Mouse (Mus musculus): Measurements from ENCODE around the gene Kdm4c.
"Not testable (repeated sequence)": the region's sequence is repeated elsewhere in the genome, so short reads cannot be mapped to it uniquely, and the experiment has no call there.

- TF ChIP-seq EP300, CTCF (IDR thresholded peaks at IDR 0.05; ENCODE audit: low read depth): not testable (repeated sequence)
Observed at GRCm38 (mm10) chr4:74401617-74402313, 159.5 kb downstream of the Kdm4c start.

Data from heart, postnatal 0 days (tissue).